Mouse (Mus musculus): ENCODE measurements around the gene Med26.

Gene Med26

GRCm38 (mm10) chr8:72547802-72548643 is at the start of gene Med26:
Gene Med26, minus strand, starts transcription at chr8:72548270.
- in situ Hi-C loops (cut with MboI, MseI) = loop anchor here (10.0 kb wide), 1 partner anchor 53 kb away; the partner anchor contains the start of gene Slc35e1

- in situ Hi-C loops (cut with MboI, MseI) = no loop called here
These were observed 42.1 kb upstream of the Med26 start for GRCm38 (mm10) chr8:72590198-72590597.

- in situ Hi-C loops (cut with MboI, MseI) = loop anchor here (5.0 to 10.0 kb wide), 3 partner anchors 53 to 156 kb away; no protein-coding TSS in a partner anchor
These were observed 41.2 kb upstream of the Med26 start for GRCm38 (mm10) chr8:72589286-72589685.

GRCm38 (mm10) chr8:72588865-72589264 is 40.8 kb upstream of the Med26 start:
- in situ Hi-C loops (cut with MboI, MseI) = loop anchor here (5.0 to 10.0 kb wide), 3 partner anchors 53 to 156 kb away; no protein-coding TSS in a partner anchor

GRCm38 (mm10) chr8:72587806-72588205 is 39.7 kb upstream of the Med26 start:
- in situ Hi-C loops (cut with MboI, MseI) = loop anchor here (5.0 to 10.0 kb wide), 3 partner anchors 54 to 157 kb away; no protein-coding TSS in a partner anchor

- in situ Hi-C loops (cut with MboI, MseI) = loop anchor here (10.0 kb wide), 1 partner anchor 160 kb away; no protein-coding TSS in a partner anchor
These were observed 36.3 kb upstream of the Med26 start for GRCm38 (mm10) chr8:72584390-72584789.

- in situ Hi-C loops (cut with MboI, MseI) = loop anchor here (10.0 kb wide), 1 partner anchor 162 kb away; no protein-coding TSS in a partner anchor
These were observed 35.1 kb upstream of the Med26 start for GRCm38 (mm10) chr8:72583056-72583771.

GRCm38 (mm10) chr8:72579374-72579773 is 31.3 kb upstream of the Med26 start:
- in situ Hi-C loops (cut with MboI, MseI) = loop anchor here (10.0 kb wide), 1 partner anchor 145 kb away; the partner anchor contains the start of gene Sin3b

GRCm38 (mm10) chr8:72577941-72578340 is 29.9 kb upstream of the Med26 start:
- in situ Hi-C loops (cut with MboI, MseI) = loop anchor here (10.0 kb wide), 1 partner anchor 147 kb away; the partner anchor contains the start of gene Sin3b

GRCm38 (mm10) chr8:72577266-72577665 is 29.2 kb upstream of the Med26 start:
- in situ Hi-C loops (cut with MboI, MseI) = loop anchor here (10.0 kb wide), 1 partner anchor 148 kb away; the partner anchor contains the start of gene Sin3b

GRCm38 (mm10) chr8:72575915-72576314 is 27.8 kb upstream of the Med26 start:
- in situ Hi-C loops (cut with MboI, MseI) = loop anchor here (10.0 kb wide), 1 partner anchor 149 kb away; the partner anchor contains the start of gene Sin3b

- in situ Hi-C loops (cut with MboI, MseI) = loop anchor here (10.0 kb wide), 1 partner anchor 151 kb away; the partner anchor contains the start of gene Sin3b
These were observed 25.4 kb upstream of the Med26 start for GRCm38 (mm10) chr8:72573450-72573849.

- in situ Hi-C loops (cut with MboI, MseI) = loop anchor here (10.0 kb wide), 1 partner anchor 152 kb away; the partner anchor contains the start of gene Sin3b
These were observed 24.4 kb upstream of the Med26 start for GRCm38 (mm10) chr8:72572507-72572906.

- in situ Hi-C loops (cut with MboI, MseI) = loop anchor here (10.0 kb wide), 1 partner anchor 153 kb away; the partner anchor contains the start of gene Sin3b
These were observed 23.8 kb upstream of the Med26 start, which contains the start of gene Tmem38a for GRCm38 (mm10) chr8:72571611-72572473. Gene Tmem38a, plus strand, starts transcription at chr8:72572055.

- in situ Hi-C loops (cut with MboI, MseI) = loop anchor here (10.0 kb wide), 1 partner anchor 154 kb away; the partner anchor contains the start of gene Sin3b
These were observed 22.9 kb upstream of the Med26 start, which contains the start of gene Smim7 for GRCm38 (mm10) chr8:72570633-72571610. Gene Smim7, minus strand, starts transcription at chr8:72571088.

GRCm38 (mm10) chr8:72565970-72566369 is 17.9 kb upstream of the Med26 start:
- in situ Hi-C loops (cut with MboI, MseI) = no loop called here

- in situ Hi-C loops (cut with MboI, MseI) = no loop called here
These were observed 13.1 kb upstream of the Med26 start for GRCm38 (mm10) chr8:72561111-72561689.

- in situ Hi-C loops (cut with MboI, MseI) = loop anchor here (10.0 kb wide), 1 partner anchor 301 kb away; no protein-coding TSS in a partner anchor
These were observed 7.7 kb upstream of the Med26 start for GRCm38 (mm10) chr8:72555770-72556169.

All from regulatory T cell (primary cell).